Mouse (Mus musculus): ENCODE data around the gene Ptbp3. TPM values are rescaled to one million over a fixed set of nuclear protein-coding genes. Genes with fewer than 3 reads are reported as not detected.
"Not testable (repeated sequence)": the region's sequence is repeated elsewhere in the genome, so short reads cannot be mapped to it uniquely, and the experiment has no call there.

The Ptbp3 gene
- total RNA-seq (2022) = 10 to 100 TPM; 34.8 to 37.4 (median 36.7) TPM

- peak; percentile 68 to 75 for DNase-seq (ENCODE audit: low spot score in 2 of 2)
Measured at GRCm38 (mm10) chr4:59549175-59549976, at the start of gene Ptbp3. TSS of gene Ptbp3 (minus strand) at chr4:59549364.

DNA sequence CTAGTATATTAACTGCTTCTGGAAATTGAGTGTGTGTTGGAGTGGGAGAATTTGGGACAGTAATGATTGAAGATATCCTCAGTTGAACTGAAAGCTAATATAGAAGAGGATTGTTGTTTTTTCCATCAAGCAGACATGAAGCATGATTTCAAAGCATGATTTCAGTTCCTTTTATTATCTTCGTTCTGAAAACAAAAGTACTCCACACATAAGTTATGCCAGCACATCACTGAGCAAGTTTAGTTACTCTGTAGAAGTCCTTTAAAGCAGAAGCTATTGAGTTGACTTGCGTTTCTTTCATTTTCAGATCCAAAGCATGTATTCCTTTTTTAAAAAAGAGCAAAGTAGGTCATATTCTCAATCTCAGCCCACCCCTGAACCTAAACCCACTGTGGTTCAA lies 47.4 kb upstream of the Ptbp3 start:
- DNase-seq (ENCODE audit: low spot score in 2 of 2) = no peak

- no peak for DNase-seq (ENCODE audit: low spot score in 2 of 2)
Measured at GRCm38 (mm10) chr4:59594614-59595013, 45.5 kb upstream of the Ptbp3 start.

DNA sequence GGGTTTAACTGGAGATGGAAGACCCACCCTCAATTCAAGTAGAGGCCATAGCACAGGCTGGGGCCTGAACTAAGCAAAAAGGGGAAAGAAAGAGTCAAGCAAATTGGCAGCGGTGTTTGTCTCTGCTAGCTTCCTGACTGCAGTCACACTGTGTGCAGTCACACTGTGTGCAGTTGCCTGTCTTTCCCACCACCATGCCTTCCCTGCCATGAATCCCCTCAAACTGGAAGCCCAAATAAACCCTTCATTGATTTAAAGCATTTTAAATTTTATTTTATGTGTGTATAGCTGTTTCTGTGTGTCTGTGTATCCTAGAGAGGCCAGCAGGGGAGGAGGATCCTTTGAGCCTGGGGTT lies 38.7 kb upstream of the Ptbp3 start:
- no peak for DNase-seq (ENCODE audit: low spot score in 2 of 2)

DNA sequence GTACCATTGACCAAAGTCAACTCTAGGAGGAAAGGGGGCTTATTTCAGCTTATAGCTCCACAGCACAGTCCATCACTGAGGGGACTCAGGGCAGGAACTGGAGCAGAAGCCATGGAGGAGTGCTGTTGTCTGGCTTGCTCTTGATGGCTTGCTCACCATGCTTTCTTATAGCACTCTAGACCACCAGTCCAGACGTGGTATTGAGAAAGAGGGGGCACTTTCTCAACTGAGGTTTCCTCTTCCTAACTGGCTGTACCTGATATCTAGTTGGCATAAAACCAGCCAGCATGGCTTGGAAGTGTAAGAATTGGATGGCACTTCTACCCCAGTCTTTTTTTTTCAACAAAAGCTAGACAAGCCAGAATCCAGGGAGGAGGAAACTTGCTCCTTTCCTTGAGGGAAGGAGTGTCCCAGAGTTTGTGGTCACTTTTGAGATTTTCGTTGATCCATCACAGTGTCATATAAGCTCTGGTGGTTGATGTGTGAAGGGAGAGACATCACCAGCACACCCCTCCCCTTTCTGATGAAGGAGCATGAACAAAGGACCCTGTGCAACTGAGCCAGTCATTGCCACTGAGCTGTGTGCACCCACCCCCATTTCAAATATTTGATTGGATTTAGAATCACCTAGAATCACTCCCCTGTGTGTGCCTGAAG lies 38.2 kb upstream of the Ptbp3 start:
- DNase-seq (ENCODE audit: low spot score in 2 of 2) = no peak

DNA sequence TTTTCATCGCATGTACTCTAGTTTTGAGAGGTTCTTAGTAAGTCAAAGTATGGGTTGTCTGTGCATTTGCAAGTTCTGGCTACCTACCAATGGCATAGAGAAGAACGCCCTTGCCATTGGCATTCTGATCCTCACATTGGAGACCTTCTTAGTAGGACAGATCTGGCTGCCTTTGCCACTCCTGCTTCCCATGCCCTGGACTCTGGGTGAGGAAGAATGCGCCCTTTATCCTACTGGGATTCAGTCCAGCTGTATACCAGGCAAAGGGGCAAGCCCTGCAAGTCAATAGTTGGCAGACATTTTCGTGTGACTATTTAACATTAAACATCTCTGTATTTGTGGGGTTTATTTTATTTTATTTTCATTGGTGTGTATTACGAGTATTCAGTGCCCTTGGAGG lies 35.9 kb upstream of the Ptbp3 start:
- DNase-seq (ENCODE audit: low spot score in 2 of 2) = no peak

- no peak for DNase-seq (ENCODE audit: low spot score in 2 of 2)
Measured at GRCm38 (mm10) chr4:59582186-59582585, 33.0 kb upstream of the Ptbp3 start.

- DNase-seq (ENCODE audit: low spot score in 2 of 2) = peak; percentile 97
Measured at GRCm38 (mm10) chr4:59581314-59582185, 32.4 kb upstream of the Ptbp3 start, which contains the start of gene Hsdl2. TSS of gene Hsdl2 (plus strand) at chr4:59581563.

DNA sequence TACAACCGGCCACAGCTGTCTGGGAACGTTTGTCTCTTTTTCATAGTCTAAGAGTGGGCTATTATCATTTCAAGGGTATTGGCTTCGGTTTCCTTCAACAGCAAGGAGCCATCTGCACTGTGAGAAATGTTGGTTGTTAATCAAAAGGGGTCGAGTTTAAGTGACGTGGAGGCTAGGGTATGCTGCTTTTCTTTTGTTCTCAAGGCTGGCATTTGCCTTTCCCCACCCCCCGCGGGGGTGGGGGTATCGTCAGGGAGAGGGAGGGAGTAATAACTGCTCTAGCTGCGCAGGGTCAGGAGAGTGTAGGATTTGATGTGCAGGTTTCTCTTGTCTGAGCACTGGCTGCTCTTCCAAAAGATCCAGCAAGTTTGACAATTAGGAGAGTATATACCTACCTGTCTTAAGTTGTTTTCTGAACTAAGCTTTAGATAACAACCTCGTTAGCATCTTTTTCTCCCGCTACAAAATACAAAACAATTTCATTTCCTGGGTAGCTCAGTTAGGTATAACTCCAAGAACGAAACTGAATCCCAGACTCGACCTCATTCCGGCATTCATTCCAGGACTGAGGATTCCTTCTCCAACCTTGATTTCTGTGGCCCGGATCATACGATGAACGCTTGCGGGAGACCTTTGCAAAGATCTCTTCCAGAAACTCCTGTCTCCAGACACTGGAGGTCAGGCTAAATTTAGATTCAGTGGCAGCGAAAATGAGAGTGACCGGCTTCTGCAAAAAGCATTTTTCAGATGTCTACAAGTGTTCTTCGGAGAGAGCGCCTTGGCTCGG lies 31.5 kb upstream of the Ptbp3 start:
- no peak for DNase-seq (ENCODE audit: low spot score in 2 of 2)

GRCm38 (mm10) chr4:59575184-59575958 lies 26.2 kb upstream of the Ptbp3 start:
- DNase-seq (ENCODE audit: low spot score in 2 of 2) = no peak

DNA sequence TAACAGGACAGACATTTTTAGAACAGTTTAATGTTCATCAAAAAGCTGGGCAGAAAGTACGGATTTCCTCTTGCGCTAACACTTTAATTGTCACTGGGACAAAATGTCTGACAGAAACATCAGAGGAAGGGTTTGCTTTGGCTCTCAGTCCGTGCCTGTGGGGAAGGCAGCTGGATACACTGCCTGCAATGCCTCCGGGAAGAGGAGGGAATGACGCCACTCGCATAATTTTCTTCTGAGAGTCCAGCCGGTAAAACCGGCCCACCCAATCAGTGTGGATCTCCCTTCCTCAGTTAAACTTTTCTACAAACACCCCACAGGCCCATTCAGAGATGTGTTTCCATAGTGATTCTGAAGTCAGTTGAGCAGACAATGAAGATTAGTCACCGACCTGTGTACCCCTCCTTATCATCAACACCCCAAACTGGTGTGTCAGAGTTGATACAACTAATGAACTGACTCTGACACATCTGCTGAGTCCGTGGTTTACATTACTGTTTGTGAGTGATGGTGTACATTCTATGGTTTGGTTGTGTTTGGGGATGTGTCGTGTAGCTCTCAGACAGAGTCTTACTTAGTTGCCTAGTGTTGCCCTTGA lies 23.5 kb upstream of the Ptbp3 start:
- no peak for DNase-seq (ENCODE audit: low spot score in 2 of 2)

GRCm38 (mm10) chr4:59570519-59570918 lies 21.4 kb upstream of the Ptbp3 start:
- DNase-seq (ENCODE audit: low spot score in 2 of 2) = not testable (repeated sequence)

- DNase-seq (ENCODE audit: low spot score in 2 of 2) = peak; percentile 60 to 83
Measured at GRCm38 (mm10) chr4:59569538-59569937, 20.4 kb upstream of the Ptbp3 start.

GRCm38 (mm10) chr4:59567576-59568260 lies 18.6 kb upstream of the Ptbp3 start:
- DNase-seq (ENCODE audit: low spot score in 2 of 2) = no peak

- no peak for DNase-seq (ENCODE audit: low spot score in 2 of 2)
Measured at GRCm38 (mm10) chr4:59565571-59566188, 16.5 kb upstream of the Ptbp3 start.

DNA sequence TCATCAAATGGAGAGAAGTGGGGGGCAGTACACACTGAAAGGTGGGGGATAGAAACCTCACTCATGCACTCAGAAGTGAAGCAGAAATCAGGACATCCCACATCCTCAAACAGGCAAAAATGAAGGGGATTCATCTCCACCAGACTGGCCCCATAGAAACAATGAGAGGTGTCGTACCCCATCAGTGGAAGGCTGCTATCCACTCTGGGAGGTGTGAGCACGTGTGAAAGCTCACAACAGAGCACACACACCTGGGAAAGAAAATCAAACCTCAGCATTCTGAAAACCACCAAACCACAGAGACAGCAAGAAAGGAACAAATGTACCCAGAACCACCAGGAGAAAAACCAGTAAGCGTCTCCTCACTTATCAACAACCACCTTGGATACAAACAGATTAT lies 15.0 kb upstream of the Ptbp3 start:
- no peak for DNase-seq (ENCODE audit: low spot score in 2 of 2)

GRCm38 (mm10) chr4:59560141-59560540 lies 11.0 kb upstream of the Ptbp3 start:
- DNase-seq (ENCODE audit: low spot score in 2 of 2) = no peak

- no peak for DNase-seq (ENCODE audit: low spot score in 2 of 2)
Measured at GRCm38 (mm10) chr4:59558096-59558720, 9.0 kb upstream of the Ptbp3 start.
